Mouse (Mus musculus) heart, embryonic 13.5 days (tissue): ENCODE data around the gene Gm12185. TPM values are rescaled to one million over a fixed set of nuclear protein-coding genes. Genes with fewer than 3 reads are reported as not detected.
"Not testable (repeated sequence)": the region's sequence is repeated elsewhere in the genome, so short reads cannot be mapped to it uniquely, and the experiment has no call there.

ENCODE experiments used
- ATAC-seq: fragments of 200-750 bp; cut with Nextera tagmentation; 2 replicates; pipeline ENCODE4 v1.8.0; 2017; ENCODE audit warnings: moderate TSS enrichment; ENCODE audit not compliant: insufficient number of reproducible peaks, low FRiP score, low TSS enrichment; ENCODE audit errors: extremely low read depth
- H3K27ac ChIP-seq: fragments of 300-500 bp; sonication (generic); replicated peaks from 2 replicates; pipeline ENCODE4 v1.5.1; 2015; ENCODE audit warnings: moderate library complexity, mild to moderate bottlenecking, inconsistent platforms
- H3K27me3 ChIP-seq: fragments of 300-500 bp; sonication (generic); replicated peaks from 2 replicates; pipeline ENCODE4 v1.6.1; 2015; ENCODE audit warnings: mild to moderate bottlenecking, inconsistent platforms
- H3K36me3 ChIP-seq: fragments of 300-500 bp; sonication (generic); 2 replicates; pipeline ENCODE4 v1.6.1; 2015; ENCODE audit warnings: mild to moderate bottlenecking, inconsistent platforms
- H3K4me1 ChIP-seq: fragments of 300-500 bp; sonication (generic); 2 replicates; pipeline ENCODE4 v1.6.1; 2015; ENCODE audit warnings: inconsistent platforms
- H3K4me2 ChIP-seq: fragments of 300-500 bp; sonication (generic); 2 replicates; pipeline ENCODE4 v1.6.1; 2015; ENCODE audit warnings: inconsistent platforms, mild to moderate bottlenecking, moderate library complexity
- H3K4me3 ChIP-seq: fragments of 300-500 bp; sonication (generic); 2 replicates; pipeline ENCODE4 v1.5.1; 2015; ENCODE audit warnings: moderate library complexity, mild to moderate bottlenecking, inconsistent platforms
- H3K9ac ChIP-seq: fragments of 300-500 bp; sonication (generic); 2 replicates; pipeline ENCODE4 v1.6.1; 2015; ENCODE audit warnings: inconsistent platforms, mild to moderate bottlenecking, moderate library complexity
- H3K9me3 ChIP-seq: fragments of 300-500 bp; sonication (generic); 2 replicates; pipeline ENCODE4 v1.6.1; 2016; ENCODE audit warnings: inconsistent platforms
- WGBS: fragments of 180-500 bp; shearing (Covaris S2); methylation state at CpG from one replicate; pipeline ENCODE4 v1.1.7; 2015; ENCODE audit warnings: mixed read lengths; 5-methylcytosine and 5-hydroxymethylcytosine counted together
- polyA plus RNA-seq: library from polyadenylated mRNA; unstranded; fragments of >200 nt; fragmentation: Nextera tagmentation; extraction: Ambion mirVana; gene quantifications from 2 replicates; pipeline ENCODE4 v1.2.1, GENCODE M21; 2015

The Gm12185 gene
- polyA plus RNA-seq, 1 experiment from 2014 or later = 0.03 TPM

GRCm38 (mm10) chr11:48908459-48908858 lies 83.6 kb downstream of the Gm12185 start:
- H3K4me2 ChIP-seq = no peak overlapping the region
- no peaks in the 10 kb centered on the region for H3K27me3 ChIP-seq
- WGBS = 28% methylated on average over 1 of the region's 1 CpGs
- H3K36me3 ChIP-seq = no peaks in the 10 kb centered on the region
- no peaks in the 10 kb centered on the region for H3K9me3 ChIP-seq
- no peak overlapping the region for H3K27ac ChIP-seq
- H3K4me1 ChIP-seq = no peaks in the 10 kb centered on the region
- H3K9ac ChIP-seq = no peak overlapping the region
- H3K4me3 ChIP-seq = no peak overlapping the region
- ATAC-seq = no peak

DNA sequence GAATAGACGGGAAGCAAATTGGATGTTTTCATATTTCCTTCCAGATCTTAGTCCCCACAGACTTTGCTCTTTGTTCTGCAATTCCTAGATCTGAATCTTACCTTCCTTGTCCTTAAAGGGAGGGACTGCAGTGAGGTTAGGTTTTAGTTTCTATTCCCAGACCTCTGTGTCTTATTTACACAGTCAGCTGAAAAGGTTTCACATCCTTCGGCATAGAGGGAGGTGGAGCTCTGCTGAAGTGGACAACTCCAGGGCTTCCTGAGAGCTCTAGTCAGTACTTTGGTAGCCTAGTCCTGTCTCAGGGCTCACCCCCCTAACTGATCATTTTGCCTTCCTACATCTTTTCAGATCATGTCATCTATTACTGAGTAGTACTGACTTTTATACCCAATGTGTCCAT lies 90.0 kb downstream of the Gm12185 start, which contains the start of gene Gm5431:
Gene Gm5431, minus strand, starts transcription at position 194 of the 400 bp plus-strand sequence.
- no peaks in the 10 kb centered on the region for H3K4me1 ChIP-seq
- no peak for ATAC-seq
- H3K27me3 ChIP-seq = no peaks in the 10 kb centered on the region
- WGBS = 56% methylated on average over 2 of the region's 2 CpGs
- H3K36me3 ChIP-seq = no peaks in the 10 kb centered on the region
- no peak within 1 kb of the TSS for H3K4me2 ChIP-seq
- H3K4me3 ChIP-seq = no peak within 1 kb of the TSS
- H3K9me3 ChIP-seq = no peaks in the 10 kb centered on the region
- no peak within 1 kb of the TSS for H3K27ac ChIP-seq
- H3K9ac ChIP-seq = no peak within 1 kb of the TSS

DNA sequence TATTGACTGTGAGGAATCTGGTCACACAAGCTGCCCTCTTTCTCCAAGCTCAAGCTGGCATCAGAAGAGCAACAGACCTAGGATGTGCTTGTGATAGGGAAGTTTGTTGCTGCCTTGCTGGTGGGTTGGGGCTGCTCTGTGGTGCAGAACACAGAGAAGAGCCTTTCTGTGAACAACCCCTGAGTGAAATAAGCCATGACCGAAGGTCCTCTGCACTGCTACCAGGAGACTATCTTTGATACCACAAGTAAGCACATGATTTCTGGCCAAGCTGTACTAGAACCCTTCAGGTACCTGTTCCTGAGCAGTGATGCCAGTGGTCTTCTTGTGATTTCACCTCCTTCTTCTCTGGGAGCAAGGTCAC lies 90.5 kb downstream of the Gm12185 start:
- H3K27ac ChIP-seq, H3K4me1 ChIP-seq, H3K9me3 ChIP-seq, H3K27me3 ChIP-seq, H3K36me3 ChIP-seq, ATAC-seq, H3K4me3 ChIP-seq, H3K4me2 ChIP-seq, H3K9ac ChIP-seq: not testable (repeated sequence)
- WGBS = 78% methylated on average over 1 of the region's 1 CpGs

- H3K9ac ChIP-seq, H3K9me3 ChIP-seq, H3K4me2 ChIP-seq, ATAC-seq, H3K4me1 ChIP-seq, H3K4me3 ChIP-seq, H3K36me3 ChIP-seq, H3K27me3 ChIP-seq, H3K27ac ChIP-seq: not testable (repeated sequence)
- WGBS = 67% methylated on average over 6 of the region's 6 CpGs
Observed at GRCm38 (mm10) chr11:48900654-48901566, 91.1 kb downstream of the Gm12185 start.

GRCm38 (mm10) chr11:48898812-48899431 lies 93.1 kb downstream of the Gm12185 start:
- Histone ChIP-seq H3K9ac (no peak overlapping the region), H3K27ac (no peak overlapping the region), H3K4me3 (no peak overlapping the region), H3K4me2 (no peak overlapping the region), H3K4me1 (no peaks in the 10 kb centered on the region), H3K27me3 (no peaks in the 10 kb centered on the region), H3K9me3 (no peaks in the 10 kb centered on the region), H3K36me3 (no peaks in the 10 kb centered on the region)
- no peak for ATAC-seq
- WGBS = 67% methylated on average over 2 of the region's 2 CpGs

DNA sequence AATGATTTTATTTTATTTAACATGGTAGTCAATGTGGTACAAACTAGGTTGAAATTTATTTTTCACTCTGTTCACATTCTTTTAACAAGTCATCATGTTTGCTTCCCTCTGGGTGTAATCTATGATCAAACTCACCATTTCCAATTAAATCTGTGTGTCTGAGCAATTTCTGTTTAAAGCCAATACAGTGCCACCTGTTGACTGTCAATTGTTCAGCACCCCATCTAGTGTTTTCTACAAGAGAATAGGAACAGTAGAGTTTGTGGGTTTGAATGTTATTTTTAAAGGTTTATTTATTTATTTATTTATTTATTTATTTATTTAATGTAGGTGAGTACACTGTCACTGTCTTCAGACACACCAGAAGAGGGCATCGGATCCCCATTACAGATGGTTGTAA lies 115.3 kb downstream of the Gm12185 start:
- no peak for ATAC-seq
- no peak overlapping the region for H3K27ac ChIP-seq
- H3K4me3 ChIP-seq = no peak overlapping the region
- H3K4me2 ChIP-seq = no peak overlapping the region
- WGBS = 87% methylated on average over 1 of the region's 1 CpGs
- H3K9ac ChIP-seq = no peak overlapping the region
- H3K27me3 ChIP-seq = peaks cover 4% of the 10 kb centered on the region; the same call in 1 of the 2 replicates
- peaks cover 18% of the 10 kb centered on the region for H3K4me1 ChIP-seq
- H3K36me3 ChIP-seq = no peaks in the 10 kb centered on the region
- H3K9me3 ChIP-seq = no peaks in the 10 kb centered on the region

DNA sequence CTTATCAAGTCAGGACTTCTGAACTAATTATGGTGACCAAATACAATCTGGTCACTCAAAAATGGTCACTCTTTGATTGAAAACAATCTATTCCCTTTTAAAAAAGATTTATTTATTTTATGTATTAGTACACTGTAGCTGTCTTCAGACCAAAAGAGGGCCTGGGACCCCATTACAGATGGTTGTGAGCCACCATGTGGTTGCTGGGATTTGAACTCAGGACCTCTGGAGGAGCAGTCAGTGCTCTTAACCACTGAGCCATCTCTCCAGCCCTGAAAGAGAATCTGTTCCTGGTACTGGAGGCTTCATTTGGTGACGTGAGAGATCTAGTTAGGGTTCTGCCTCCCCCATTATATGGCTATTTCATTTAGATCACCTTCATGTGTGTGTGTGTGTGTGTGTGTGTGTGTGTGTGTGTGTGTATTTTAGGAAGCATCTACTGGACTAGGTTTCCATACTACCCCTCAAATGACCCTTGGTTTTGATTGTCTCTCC lies 116.6 kb downstream of the Gm12185 start:
- H3K27me3 ChIP-seq, H3K4me2 ChIP-seq, H3K9ac ChIP-seq, H3K9me3 ChIP-seq, H3K4me3 ChIP-seq, H3K27ac ChIP-seq, ATAC-seq, H3K36me3 ChIP-seq: not testable (repeated sequence)
- H3K4me1 ChIP-seq = peaks cover 24% of the 10 kb centered on the region
- WGBS = 74% methylated on average over 1 of the region's 1 CpGs

- no peaks in the 10 kb centered on the region for H3K36me3 ChIP-seq
- H3K27me3 ChIP-seq = peaks cover 4% of the 10 kb centered on the region; the same call in 1 of the 2 replicates
- ATAC-seq = no peak
- no peaks in the 10 kb centered on the region for H3K9me3 ChIP-seq
- peaks cover 34% of the 10 kb centered on the region for H3K4me1 ChIP-seq
- no peak overlapping the region for H3K27ac ChIP-seq
- no peak overlapping the region for H3K9ac ChIP-seq
- WGBS = 0% methylated on average over 4 of the region's 4 CpGs
- no peak overlapping the region for H3K4me3 ChIP-seq
- H3K4me2 ChIP-seq = no peak overlapping the region
Observed at GRCm38 (mm10) chr11:48874465-48874864, 117.6 kb downstream of the Gm12185 start.

DNA sequence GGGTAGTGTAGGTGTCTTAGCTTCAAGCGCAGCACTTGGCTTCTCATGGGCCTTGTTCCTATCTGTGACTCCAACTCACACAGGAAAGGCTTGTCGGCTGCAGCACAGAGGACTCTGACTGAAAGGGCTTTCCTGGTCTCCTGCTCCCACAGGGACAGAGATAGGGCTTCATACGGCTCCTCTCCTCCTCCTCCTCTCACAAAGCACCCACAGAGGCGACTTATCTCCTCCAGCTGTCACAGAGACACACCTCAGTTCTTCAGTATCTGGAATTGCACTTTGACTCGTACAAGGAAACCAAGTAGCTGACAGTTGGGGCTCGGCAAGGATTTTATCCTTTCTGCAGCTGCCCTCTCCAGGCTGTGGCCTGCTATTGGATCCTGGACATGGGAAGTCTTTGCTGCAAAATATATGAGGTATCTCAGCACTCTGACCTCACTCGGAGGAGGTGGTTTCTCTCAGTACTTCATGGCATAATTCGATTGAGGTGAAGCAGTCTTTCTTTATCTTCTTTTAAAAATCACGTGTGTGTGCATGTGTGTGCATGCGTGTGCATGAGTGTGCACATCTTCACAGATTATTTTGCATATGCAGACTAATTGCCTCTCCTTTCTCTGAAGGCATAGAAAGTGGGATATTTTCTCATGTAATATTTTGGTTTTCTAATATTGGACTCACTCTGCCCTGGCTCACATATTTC lies 118.3 kb downstream of the Gm12185 start:
- no peak overlapping the region; the same call in 1 of the 2 replicates for H3K4me2 ChIP-seq
- 38% methylated on average over 10 of the region's 10 CpGs for WGBS
- ATAC-seq = no peak
- 0 out of 2 replicates have a peak overlapping the region, but pooled peaks have one; percentile 24 for H3K9ac ChIP-seq
- H3K4me3 ChIP-seq = no peak overlapping the region
- H3K36me3 ChIP-seq = no peaks in the 10 kb centered on the region
- peaks cover 41% of the 10 kb centered on the region for H3K4me1 ChIP-seq
- H3K9me3 ChIP-seq = no peaks in the 10 kb centered on the region
- 0 out of 2 replicates have a peak overlapping the region, but pooled peaks have one; percentile 21 for H3K27ac ChIP-seq
- H3K27me3 ChIP-seq = peaks cover 4% of the 10 kb centered on the region; the same call in 1 of the 2 replicates

GRCm38 (mm10) chr11:48872695-48873300 lies 119.2 kb downstream of the Gm12185 start:
- H3K4me2 ChIP-seq = peak overlapping the region; percentile 91
- no peak for ATAC-seq
- no peaks in the 10 kb centered on the region for H3K9me3 ChIP-seq
- H3K27me3 ChIP-seq = peaks cover 4% of the 10 kb centered on the region; the same call in 1 of the 2 replicates
- H3K27ac ChIP-seq = peak overlapping the region; percentile 84
- peak overlapping the region; percentile 64; the same call in 1 of the 2 replicates for H3K4me3 ChIP-seq
- H3K4me1 ChIP-seq = peaks cover 47% of the 10 kb centered on the region
- H3K9ac ChIP-seq = peak overlapping the region; percentile 86
- 80% methylated on average over 7 of the region's 7 CpGs for WGBS
- H3K36me3 ChIP-seq = no peaks in the 10 kb centered on the region
